In the genomic region with DNA sequence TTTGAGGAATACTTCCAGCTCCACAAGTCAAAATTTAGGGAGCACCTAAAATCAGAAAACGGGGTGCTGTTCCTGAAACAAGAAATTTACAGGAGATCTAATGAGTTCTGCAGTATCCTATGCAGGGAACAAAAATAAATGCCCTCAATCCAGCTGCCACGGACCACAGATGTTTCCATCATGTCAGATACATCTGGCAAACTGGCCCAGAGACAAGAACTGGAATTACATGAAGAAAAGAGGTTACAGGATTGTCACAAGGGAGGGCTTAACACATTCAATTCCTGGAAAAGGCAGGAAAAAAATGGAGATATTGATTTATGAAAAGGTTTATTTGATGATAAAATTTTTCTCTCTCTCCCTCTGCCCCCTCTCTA, we compare ENCODE assay signal across 20 mouse cellular contexts.
DNase-seq lines count a peak whose midpoint lies in the region; TF ChIP-seq lines count a peak whose summit lies in the region.
"Had no signal": no experiment of that assay in that cellular context is flagged by ENCODE, and none has a peak within 500 bp of the region (broad histone marks: within the 10 kb centered on the region; RNA-seq: fewer than 3 reads in every experiment).

No protein-coding gene starts in this region.

- intact Hi-C loops in gastrocnemius, adult 2 months (cut with DNase I): no loop called here
- intact Hi-C loops in heart, postnatal 10 days (cut with DNase I): loop anchor here (5.0 kb wide), 1 partner anchor 1954 kb away; no protein-coding TSS in a partner anchor
- intact Hi-C loops in heart, adult 2 months (cut with DNase I): no loop called here

- H3K4me1 ChIP-seq in heart, adult 2 months (ENCODE audit: control insufficient read depth, insufficient read depth, low read length): no peaks in the 10 kb centered on the region; the same call in 1 of the 2 replicates
- H3K4me1 ChIP-seq: embryonic facial prominence, embryonic 15.5 days; forebrain, embryonic 10.5 days; heart, embryonic 15.5 days; hindbrain, embryonic 10.5 days; intestine, embryonic 15.5 days; kidney, embryonic 15.5 days had no signal

- no peak for TF ChIP-seq POLR2A in heart, adult 2 months (IDR thresholded peaks at IDR 0.05; ENCODE audit: insufficient read depth, low read depth, low read length)

- peak; percentile 21 for DNase-seq in gastrocnemius, adult 2 months
- no peak for DNase-seq in gastrocnemius, postnatal 25 days
- DNase-seq in heart, postnatal 10 days: peak; percentile 21 to 36
- DNase-seq in heart, adult 2 months: no peak
- DNase-seq in 3T3-L1 (ENCODE audit: low read depth, low spot score): peak; percentile 64
- DNase-seq in NIH3T3 (ENCODE audit: low read depth): peak; percentile 4
- no peak for DNase-seq in cerebellum, adult 9-10 months
- DNase-seq: adrenal gland, postnatal 10 days; cerebellum, adult 11 months; cerebellum, postnatal 25 days; gastrocnemius, postnatal 10 days had no signal

- no peaks in the 10 kb centered on the region for H3K79me2 ChIP-seq in heart, adult 2 months (replicated peaks; ENCODE audit: control insufficient read depth, insufficient read depth, low read length)

- no peak for TF ChIP-seq EP300 in heart, adult 2 months (IDR thresholded peaks at IDR 0.05; ENCODE audit: insufficient read depth, low read depth, low read length)

- no peaks in the 10 kb centered on the region for H3K27me3 ChIP-seq in heart, adult 2 months (ENCODE audit: control insufficient read depth, insufficient read depth, low read length)
- H3K27me3 ChIP-seq: embryonic facial prominence, embryonic 15.5 days; heart, embryonic 15.5 days; intestine, embryonic 15.5 days; kidney, embryonic 15.5 days had no signal

- H3K4me3 ChIP-seq in gastrocnemius, adult 2 months: peak overlapping the region; percentile 55; the same call in 1 of the 2 replicates
- no peak overlapping the region for H3K4me3 ChIP-seq in heart, adult 2 months
- H3K4me3 ChIP-seq: erythroblast, embryonic 14.5 days; forebrain, embryonic 10.5 days; heart, embryonic 15.5 days; hindbrain, embryonic 10.5 days; intestine, embryonic 15.5 days; kidney, embryonic 15.5 days had no signal

- no peaks in the 10 kb centered on the region for H3K36me3 ChIP-seq in heart, adult 2 months (ENCODE audit: control insufficient read depth, insufficient read depth, low read length)
- H3K36me3 ChIP-seq: embryonic facial prominence, embryonic 15.5 days; forebrain, embryonic 10.5 days; G1E; heart, embryonic 15.5 days; hindbrain, embryonic 10.5 days; intestine, embryonic 15.5 days; kidney, embryonic 15.5 days had no signal

- H3K9ac ChIP-seq in heart, adult 2 months (ENCODE audit: low read depth, low read length): no peak overlapping the region
- H3K9ac ChIP-seq: embryonic facial prominence, embryonic 15.5 days; heart, embryonic 15.5 days; hindbrain, embryonic 14.5 days; intestine, embryonic 15.5 days; kidney, embryonic 15.5 days had no signal

- H3K27ac ChIP-seq in gastrocnemius, adult 2 months: peak overlapping the region; percentile 66
- H3K27ac ChIP-seq in heart, adult 2 months: no peak overlapping the region; the same call in 1 of the 2 replicates
- H3K27ac ChIP-seq: embryonic facial prominence, embryonic 15.5 days; forebrain, embryonic 10.5 days; heart, embryonic 15.5 days; hindbrain, embryonic 10.5 days; hindbrain, embryonic 14.5 days; intestine, embryonic 15.5 days; kidney, embryonic 15.5 days had no signal

- 39% methylated on average over 2 of the region's 2 CpGs for WGBS in heart, adult 2 months

- TF ChIP-seq CTCF in gastrocnemius, adult 2 months (IDR thresholded peaks at IDR 0.05): no peak
- TF ChIP-seq CTCF in heart, adult 2 months (IDR thresholded peaks at IDR 0.05): no peak

Comparison
In these comparisons a context has a peak if more than half of its experiments do, and no peak if none do; other contexts are left out.
1. DNase-seq: peak in gastrocnemius, adult 2 months (single experiment), heart, postnatal 10 days (2 of 2), 3T3-L1 (single experiment) and NIH3T3 (single experiment); none in gastrocnemius, postnatal 25 days (single experiment), heart, adult 2 months (0 of 2) and cerebellum, adult 9-10 months (single experiment).